Mouse (Mus musculus) cerebellum, adult 2 months (tissue): Measurements from ENCODE around the gene Isyna1.

ENCODE experiments used
- CTCF ChIP-seq: fragments of 200-500 bp; IDR thresholded peaks from 2 replicates; pipeline ENCODE4 v1.5.1; 2011; ENCODE audit warnings: low read depth, mild to moderate bottlenecking, control low read depth, low read length, moderate library complexity, borderline replicate concordance; ENCODE audit not compliant: insufficient read depth
- POLR2A ChIP-seq: fragments of 200-500 bp; IDR thresholded peaks from 2 replicates; pipeline ENCODE4 v1.6.1; 2011; ENCODE audit warnings: low read length, control low read depth, borderline replicate concordance; ENCODE audit not compliant: insufficient read depth

DNA sequence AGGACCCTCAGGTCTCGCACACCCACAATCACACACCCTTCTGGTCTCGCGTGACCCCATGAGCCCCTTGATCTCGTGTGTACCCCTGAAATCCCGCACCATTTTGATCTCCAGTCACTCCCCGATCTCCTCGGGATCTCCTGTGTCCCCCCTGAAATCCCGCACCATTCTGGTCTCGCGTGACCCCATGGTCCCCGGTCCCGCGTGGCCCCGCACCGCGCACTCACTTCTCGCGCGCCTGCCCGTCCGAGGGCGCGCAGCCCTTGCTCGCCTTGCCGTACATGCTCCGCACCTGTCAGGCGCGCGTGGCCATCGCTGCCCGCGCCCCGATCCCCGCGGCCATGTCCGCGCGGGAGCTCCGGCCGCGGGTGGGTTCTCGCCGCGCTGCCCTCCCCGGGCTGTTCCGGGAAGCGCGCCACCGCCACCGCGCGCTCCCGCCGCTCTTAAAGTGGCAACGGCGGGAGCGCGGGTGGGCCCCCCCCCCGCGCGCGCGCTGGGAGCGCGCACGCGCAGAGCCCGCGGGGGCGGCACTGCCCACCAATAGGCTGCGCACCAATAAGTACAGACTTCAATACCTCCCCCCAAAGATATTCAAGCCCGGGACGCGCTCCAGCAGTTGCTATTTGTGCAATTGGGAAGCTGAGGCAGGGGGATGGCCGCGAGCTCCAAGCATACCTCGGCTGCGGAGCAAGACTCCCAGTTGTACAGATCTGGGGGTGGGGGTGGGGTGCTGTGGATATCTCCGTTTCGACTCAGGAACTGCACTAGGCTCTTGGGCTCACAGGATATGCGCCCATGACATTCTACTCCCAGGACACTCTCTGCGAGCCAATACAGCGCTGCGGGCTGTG is 13.9 kb downstream of the Isyna1 start:
- TF ChIP-seq POLR2A (peak; percentile 67; the same call in 1 of the 2 replicates), CTCF (no peak)
